Mouse (Mus musculus): ENCODE measurements around the gene Ccdc28b. TPM values are rescaled to one million over a fixed set of nuclear protein-coding genes. Genes with fewer than 3 reads are reported as not detected.

Ccdc28b gene
- polyA plus RNA-seq, 1 experiment from 2014 or later, result 103 TPM

DNA sequence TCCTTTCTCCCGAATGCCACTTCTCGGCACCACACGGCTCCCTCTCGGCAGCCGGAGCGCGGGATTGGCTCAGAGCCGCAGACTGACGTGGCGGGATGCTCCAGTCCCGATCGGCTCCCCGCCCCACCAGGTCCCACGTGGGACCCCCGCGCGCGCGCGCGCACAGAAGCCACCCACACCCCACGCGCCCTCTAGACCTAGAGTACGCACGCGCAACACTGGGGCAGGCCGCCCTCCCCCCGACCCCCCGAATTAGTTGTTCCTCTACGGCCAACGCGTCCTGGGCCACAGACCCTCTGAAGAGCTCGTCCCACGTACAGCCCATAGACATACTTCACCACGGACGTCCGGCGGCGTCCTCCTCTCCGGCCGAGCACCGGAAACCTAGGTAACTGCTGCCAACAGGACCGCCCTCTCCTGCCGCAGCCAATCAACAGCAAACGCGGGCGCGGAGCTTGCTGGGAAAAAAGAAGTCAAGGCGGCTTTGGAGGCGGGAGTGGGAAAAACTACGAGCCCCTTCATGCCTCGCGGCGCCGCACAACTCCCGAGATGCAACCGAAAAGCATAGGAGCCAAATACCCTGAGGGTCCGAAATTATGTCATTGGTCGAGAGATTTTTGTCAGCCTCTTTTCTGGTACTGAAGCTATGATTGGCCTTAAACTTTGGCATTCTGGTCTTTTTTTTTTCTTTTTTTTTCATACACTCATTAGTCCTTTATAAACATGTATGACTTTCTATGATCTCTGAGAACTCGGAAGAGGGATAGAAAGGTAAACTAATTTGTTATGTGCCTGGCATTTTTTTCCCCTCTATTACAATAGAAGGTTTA, 17.1 kb upstream of the Ccdc28b start, which contains the start of gene Txlna:
Gene Txlna, minus strand, starts transcription at position 428 of the 830 bp plus-strand sequence.
- H3K27ac ChIP-seq, result peak within 1 kb of the TSS; percentile 81
- H3K4me1 ChIP-seq, result peaks cover 23% of the 10 kb centered on the region
- peak within 1 kb of the TSS; percentile 85 for H3K9ac ChIP-seq
- ATAC-seq (ENCODE audit: low FRiP score, low read depth), result peak; percentile 97
- H3K36me3 ChIP-seq, result peaks cover 44% of the 10 kb centered on the region
- no peaks in the 10 kb centered on the region for H3K27me3 ChIP-seq (replicated peaks)
- no peaks in the 10 kb centered on the region for H3K9me3 ChIP-seq
- H3K4me2 ChIP-seq (replicated peaks), result peak within 1 kb of the TSS; percentile 95
- WGBS, result under 1% methylated on average over 60 of the region's 60 CpGs
- peak within 1 kb of the TSS; percentile 66 for H3K4me3 ChIP-seq

DNA sequence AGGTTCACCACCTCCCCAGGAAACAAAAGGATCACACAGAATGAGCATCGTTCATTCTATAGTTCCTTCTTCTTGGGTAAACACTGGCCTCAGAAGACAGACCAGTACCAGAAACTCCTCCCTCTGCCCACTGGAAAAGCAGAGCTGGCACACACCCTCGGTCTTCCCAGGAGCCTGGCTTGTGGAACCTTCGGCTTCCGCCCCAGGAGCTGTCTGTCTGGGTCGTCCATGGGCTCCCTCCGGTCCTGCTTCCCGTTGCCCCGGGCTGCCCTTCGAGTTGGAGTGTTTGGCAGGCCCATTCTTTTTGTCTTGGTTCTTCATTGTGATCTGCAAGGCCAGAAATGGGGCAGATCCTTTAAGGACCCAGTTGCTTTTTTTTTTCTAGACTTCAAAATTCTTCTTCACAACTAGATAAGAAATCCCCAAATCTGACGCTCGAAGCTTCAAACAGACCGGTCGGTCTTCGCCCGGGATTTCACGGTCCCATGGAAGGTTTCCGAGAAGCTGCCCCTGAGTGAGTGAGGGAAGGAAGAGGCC, 16.4 kb upstream of the Ccdc28b start:
- Histone ChIP-seq H3K36me3 (peaks cover 43% of the 10 kb centered on the region), H3K9ac (peak overlapping the region; percentile 85), H3K4me3 (peak overlapping the region; percentile 66), H3K27me3 (replicated peaks) (no peaks in the 10 kb centered on the region), H3K4me2 (replicated peaks) (peak overlapping the region; percentile 95), H3K4me1 (peaks cover 23% of the 10 kb centered on the region), H3K9me3 (no peaks in the 10 kb centered on the region), H3K27ac (peak overlapping the region; percentile 29; the same call in 1 of the 2 replicates)
- WGBS, result 7% methylated on average over 17 of the region's 17 CpGs
- ATAC-seq (ENCODE audit: low FRiP score, low read depth), result no peak

GRCm38 (mm10) chr4:129639221-129639620, 15.5 kb upstream of the Ccdc28b start:
- Histone ChIP-seq H3K4me3 (0 out of 2 replicates have a peak overlapping the region, but pooled peaks have one; percentile 66), H3K9me3 (no peaks in the 10 kb centered on the region), H3K4me2 (replicated peaks) (peak overlapping the region; percentile 95), H3K9ac (peak overlapping the region; percentile 85), H3K27me3 (replicated peaks) (no peaks in the 10 kb centered on the region), H3K36me3 (peaks cover 47% of the 10 kb centered on the region), H3K27ac (no peak overlapping the region), H3K4me1 (peaks cover 23% of the 10 kb centered on the region)
- 89% methylated on average over 15 of the region's 15 CpGs for WGBS
- ATAC-seq (ENCODE audit: low FRiP score, low read depth), result no peak

- H3K4me2 ChIP-seq (replicated peaks), result no peak overlapping the region
- H3K27ac ChIP-seq, result no peak overlapping the region
- H3K9ac ChIP-seq, result no peak overlapping the region
- H3K36me3 ChIP-seq, result peaks cover 93% of the 10 kb centered on the region
- no peaks in the 10 kb centered on the region for H3K9me3 ChIP-seq
- no peak overlapping the region for H3K4me3 ChIP-seq
- no peaks in the 10 kb centered on the region for H3K27me3 ChIP-seq (replicated peaks)
- ATAC-seq (ENCODE audit: low FRiP score, low read depth), result no peak
- H3K4me1 ChIP-seq, result peaks cover 12% of the 10 kb centered on the region
- 96% methylated on average over 6 of the region's 6 CpGs for WGBS
Measured at GRCm38 (mm10) chr4:129633852-129634251, 10.1 kb upstream of the Ccdc28b start.

- WGBS, result 92% methylated on average over 12 of the region's 12 CpGs
- no peaks in the 10 kb centered on the region for H3K27me3 ChIP-seq (replicated peaks)
- H3K4me3 ChIP-seq, result no peak overlapping the region
- ATAC-seq (ENCODE audit: low FRiP score, low read depth), result no peak
- H3K36me3 ChIP-seq, result peaks cover 97% of the 10 kb centered on the region
- peaks cover 7% of the 10 kb centered on the region for H3K4me1 ChIP-seq
- H3K9me3 ChIP-seq, result no peaks in the 10 kb centered on the region
- H3K27ac ChIP-seq, result no peak overlapping the region
- H3K9ac ChIP-seq, result no peak overlapping the region
- H3K4me2 ChIP-seq (replicated peaks), result no peak overlapping the region
Measured at GRCm38 (mm10) chr4:129631867-129632266, 8.1 kb upstream of the Ccdc28b start.

GRCm38 (mm10) chr4:129630944-129631343, 7.2 kb upstream of the Ccdc28b start:
- Histone ChIP-seq H3K9ac (no peak overlapping the region), H3K27me3 (replicated peaks) (no peaks in the 10 kb centered on the region), H3K9me3 (no peaks in the 10 kb centered on the region), H3K4me3 (no peak overlapping the region), H3K4me2 (replicated peaks) (no peak overlapping the region), H3K27ac (no peak overlapping the region), H3K4me1 (peaks cover 7% of the 10 kb centered on the region), H3K36me3 (peaks cover 97% of the 10 kb centered on the region)
- ATAC-seq (ENCODE audit: low FRiP score, low read depth), result no peak
- 80% methylated on average over 4 of the region's 4 CpGs for WGBS

- WGBS, result 80% methylated on average over 6 of the region's 6 CpGs
- no peaks in the 10 kb centered on the region for H3K9me3 ChIP-seq
- H3K36me3 ChIP-seq, result peaks cover 49% of the 10 kb centered on the region
- no peaks in the 10 kb centered on the region for H3K27me3 ChIP-seq (replicated peaks)
- no peak overlapping the region for H3K4me2 ChIP-seq (replicated peaks)
- peaks cover 27% of the 10 kb centered on the region for H3K4me1 ChIP-seq
- H3K27ac ChIP-seq, result no peak overlapping the region
- H3K4me3 ChIP-seq, result no peak overlapping the region
- no peak for ATAC-seq (ENCODE audit: low FRiP score, low read depth)
- H3K9ac ChIP-seq, result no peak overlapping the region
Measured at GRCm38 (mm10) chr4:129626035-129626434, 2.3 kb upstream of the Ccdc28b start.

- Histone ChIP-seq H3K27me3 (replicated peaks) (no peaks in the 10 kb centered on the region), H3K36me3 (peaks cover 45% of the 10 kb centered on the region), H3K9me3 (no peaks in the 10 kb centered on the region), H3K4me3 (no peak overlapping the region), H3K27ac (no peak overlapping the region), H3K4me1 (peaks cover 27% of the 10 kb centered on the region), H3K4me2 (replicated peaks) (peak overlapping the region; percentile 83), H3K9ac (0 out of 2 replicates have a peak overlapping the region, but pooled peaks have one; percentile 36)
- ATAC-seq (ENCODE audit: low FRiP score, low read depth), result no peak
- 47% methylated on average over 4 of the region's 4 CpGs for WGBS
Measured at GRCm38 (mm10) chr4:129625496-129625895, 1.7 kb upstream of the Ccdc28b start.

GRCm38 (mm10) chr4:129625029-129625370, 1.3 kb upstream of the Ccdc28b start:
- peaks cover 42% of the 10 kb centered on the region for H3K36me3 ChIP-seq
- WGBS, result 3% methylated on average over 6 of the region's 6 CpGs
- peak overlapping the region; percentile 74 for H3K27ac ChIP-seq
- H3K4me2 ChIP-seq (replicated peaks), result peak overlapping the region; percentile 83
- H3K4me1 ChIP-seq, result peaks cover 27% of the 10 kb centered on the region
- ATAC-seq (ENCODE audit: low FRiP score, low read depth), result peak; percentile 23; the same call in 1 of the 2 replicates
- no peaks in the 10 kb centered on the region for H3K27me3 ChIP-seq (replicated peaks)
- no peaks in the 10 kb centered on the region for H3K9me3 ChIP-seq
- peak overlapping the region; percentile 63 for H3K4me3 ChIP-seq
- peak overlapping the region; percentile 36 for H3K9ac ChIP-seq

DNA sequence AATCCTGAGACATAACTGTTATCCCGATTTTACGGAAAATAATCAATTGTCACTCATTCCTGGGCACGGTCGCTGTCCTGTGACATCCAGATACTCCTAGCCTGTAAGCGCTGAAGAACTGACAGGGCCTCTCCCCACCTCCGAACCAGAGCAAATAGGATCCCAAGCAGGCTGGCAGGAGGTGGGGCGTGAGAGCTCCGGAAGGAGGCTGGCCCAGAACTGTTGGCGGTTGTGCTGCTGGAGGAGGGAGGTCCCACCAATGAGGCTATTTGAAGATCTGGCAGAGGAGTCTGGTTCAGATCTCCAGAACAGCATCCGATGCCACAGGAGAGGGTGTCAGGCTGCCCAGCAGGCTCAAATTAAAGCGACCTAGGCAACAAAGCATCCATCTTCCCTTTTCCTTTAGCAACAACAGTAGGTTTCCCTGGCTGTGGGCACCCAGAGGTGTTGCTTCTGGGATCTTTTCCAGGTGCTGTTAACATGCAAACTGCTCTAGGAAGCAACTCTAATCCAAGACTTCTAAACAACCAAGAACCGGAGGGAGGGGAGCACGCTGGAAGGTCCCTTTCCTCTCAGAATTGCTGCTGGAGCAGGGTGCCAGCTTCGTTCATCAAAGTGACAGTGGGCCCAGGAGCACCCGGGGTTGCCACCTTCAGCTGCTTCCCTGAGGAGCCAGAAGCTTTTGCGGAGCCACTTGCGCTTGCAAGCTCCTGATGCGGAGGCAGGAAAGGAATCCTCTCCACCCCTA, 708 bp upstream of the Ccdc28b start:
- Histone ChIP-seq H3K36me3 (peaks cover 38% of the 10 kb centered on the region), H3K4me3 (peak overlapping the region; percentile 63), H3K4me2 (replicated peaks) (peak overlapping the region; percentile 83), H3K4me1 (peaks cover 27% of the 10 kb centered on the region), H3K9ac (peak overlapping the region; percentile 76), H3K27ac (peak overlapping the region; percentile 74), H3K27me3 (replicated peaks) (no peaks in the 10 kb centered on the region), H3K9me3 (no peaks in the 10 kb centered on the region)
- WGBS, result 1% methylated on average over 18 of the region's 18 CpGs
- peak; percentile 86 for ATAC-seq (ENCODE audit: low FRiP score, low read depth)

GRCm38 (mm10) chr4:129622803-129623535, 778 bp downstream of the Ccdc28b start:
- 20% methylated on average over 8 of the region's 8 CpGs for WGBS
- no peaks in the 10 kb centered on the region for H3K27me3 ChIP-seq (replicated peaks)

More at GRCm38 (mm10) chr4:129622803-129623535, 778 bp downstream of the Ccdc28b start:
- no peak for ATAC-seq (ENCODE audit: low FRiP score, low read depth)
- Histone ChIP-seq H3K4me2 (replicated peaks) (peak overlapping the region; percentile 83), H3K9me3 (no peaks in the 10 kb centered on the region), H3K27ac (peak overlapping the region; percentile 74; the same call in 1 of the 2 replicates), H3K9ac (peak overlapping the region; percentile 76), H3K4me1 (peaks cover 33% of the 10 kb centered on the region), H3K4me3 (peak overlapping the region; percentile 63), H3K36me3 (peaks cover 23% of the 10 kb centered on the region)
